Mouse (Mus musculus) activated CD4-positive, CD25-positive, alpha-beta regulatory T cell, adult 4 months (primary cell): ENCODE data around the gene Gm20920. TPM values are rescaled to one million over a fixed set of nuclear protein-coding genes. Genes with fewer than 3 reads are reported as not detected.
"Not testable (repeated sequence)": the region's sequence is repeated elsewhere in the genome, so short reads cannot be mapped to it uniquely, and the experiment has no call there.

Experiments
- ATAC-seq: one replicate; pipeline ENCODE4 v1.8.0; 2017
- polyA plus RNA-seq, 2 experiments: library from polyadenylated mRNA; unstranded; fragments of 100-300 nt; shearing (Covaris generic); gene quantifications; one replicate each; pipeline ENCODE4 v1.2.1; 2017

Gene Gm20920
- not detected for polyA plus RNA-seq

DNA sequence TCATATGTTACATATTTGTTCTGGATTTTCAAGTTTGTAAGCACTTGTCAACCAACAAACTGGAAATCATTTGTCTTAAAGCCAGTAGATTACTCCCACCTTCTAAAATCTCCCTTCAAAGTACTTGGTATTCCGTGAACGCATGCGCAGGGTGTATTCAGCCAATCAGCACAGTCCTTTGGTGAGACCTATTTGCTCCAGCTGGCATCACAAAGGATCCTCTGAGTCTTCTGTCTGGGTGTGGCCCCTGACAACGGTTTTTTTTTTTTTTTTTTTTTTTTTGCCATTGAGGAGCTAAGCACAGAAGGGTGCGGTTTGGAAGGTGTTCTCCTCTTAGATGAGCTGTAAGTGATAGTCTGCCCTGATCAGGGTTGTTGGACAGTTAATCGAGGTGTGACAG lies at the start of gene Gm20920:
Gene Gm20920, plus strand, starts transcription at position 301 of the 400 bp plus-strand sequence.
- not testable (repeated sequence) for ATAC-seq
